Mouse (Mus musculus): ENCODE data around the gene Medag. TPM values are rescaled to one million over a fixed set of nuclear protein-coding genes. Genes with fewer than 3 reads are reported as not detected.

Medag gene
- total and polyA plus RNA-seq, 3 experiments = 6.7 to 12.5 (median 12.3) TPM

DNA sequence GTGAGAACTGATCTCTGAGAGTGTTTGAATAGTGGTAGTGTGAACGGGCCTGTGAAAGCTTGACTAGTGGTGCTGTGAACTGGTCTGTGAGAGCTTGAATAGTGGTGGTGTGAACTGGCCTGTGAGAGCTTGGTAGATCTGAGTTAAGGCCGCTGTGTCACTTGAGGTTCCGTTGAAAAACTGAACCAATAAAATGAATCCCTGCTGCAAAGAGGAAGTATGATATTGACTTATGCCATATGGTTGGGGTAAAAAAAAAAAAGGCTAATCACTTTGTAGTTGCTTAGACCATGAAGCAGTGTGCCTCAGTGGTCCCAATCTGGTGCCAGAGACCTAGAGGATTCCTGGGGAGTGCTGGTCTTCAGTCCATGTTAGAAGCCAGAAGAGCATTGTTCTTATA lies 2.0 kb upstream of the Medag start:
- H3K27ac ChIP-seq = no peak overlapping the region
- no peaks in the 10 kb centered on the region; the same call in 1 of the 2 replicates for H3K4me1 ChIP-seq (ENCODE audit: control insufficient read depth, insufficient read depth, low read length)
- TF ChIP-seq POLR2A (IDR thresholded peaks at IDR 0.05; ENCODE audit: insufficient read depth, low read depth, low read length) (no peak), EP300 (IDR thresholded peaks at IDR 0.05; ENCODE audit: insufficient read depth, low read depth, low read length) (no peak), CTCF (IDR thresholded peaks at IDR 0.05) (no peak)
- no peak overlapping the region for H3K4me3 ChIP-seq
- no peaks in the 10 kb centered on the region for H3K79me2 ChIP-seq (replicated peaks; ENCODE audit: control insufficient read depth, insufficient read depth, low read length)
- H3K9ac ChIP-seq (ENCODE audit: low read depth, low read length) = no peak overlapping the region
- H3K27me3 ChIP-seq (ENCODE audit: control insufficient read depth, insufficient read depth, low read length) = no peaks in the 10 kb centered on the region
- DNase-seq = no peak
- intact Hi-C loops (cut with DNase I) = no loop called here
- 89% methylated on average over 3 of the region's 3 CpGs for WGBS
- H3K36me3 ChIP-seq (ENCODE audit: control insufficient read depth, insufficient read depth, low read length) = no peaks in the 10 kb centered on the region

DNA sequence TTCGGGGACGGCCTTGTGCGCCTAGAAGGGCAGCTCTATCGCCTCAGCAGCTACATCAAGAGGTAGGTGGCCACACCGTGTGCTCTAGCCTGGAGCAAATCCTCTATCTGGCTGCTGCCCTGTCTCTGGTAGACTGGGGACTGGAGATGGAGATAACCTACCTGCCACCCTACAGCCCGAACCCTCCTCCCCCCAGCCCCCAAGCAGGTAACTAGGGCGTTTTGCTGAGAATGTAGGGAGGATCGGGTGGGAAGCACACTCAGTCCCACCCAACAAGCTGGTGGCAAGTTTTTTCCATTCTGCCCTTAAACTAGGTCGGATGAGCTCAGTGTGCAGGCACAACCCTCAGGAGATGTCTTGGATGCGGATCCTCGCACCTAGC lies 636 bp downstream of the Medag start:
- Histone ChIP-seq H3K79me2 (replicated peaks; ENCODE audit: control insufficient read depth, insufficient read depth, low read length) (no peaks in the 10 kb centered on the region), H3K4me1 (ENCODE audit: control insufficient read depth, insufficient read depth, low read length) (no peaks in the 10 kb centered on the region; the same call in 1 of the 2 replicates), H3K4me3 (peak overlapping the region; percentile 45), H3K27me3 (ENCODE audit: control insufficient read depth, insufficient read depth, low read length) (no peaks in the 10 kb centered on the region), H3K9ac (ENCODE audit: low read depth, low read length) (peak overlapping the region; percentile 44), H3K27ac (peak overlapping the region; percentile 70), H3K36me3 (ENCODE audit: control insufficient read depth, insufficient read depth, low read length) (no peaks in the 10 kb centered on the region)
- intact Hi-C loops (cut with DNase I) = loop anchor here (5.0 kb wide), 1 partner anchor 35 kb away; no protein-coding TSS in a partner anchor
- no peak for TF ChIP-seq CTCF (IDR thresholded peaks at IDR 0.05)
- no peak for TF ChIP-seq POLR2A (IDR thresholded peaks at IDR 0.05; ENCODE audit: insufficient read depth, low read depth, low read length)
- no peak for TF ChIP-seq EP300 (IDR thresholded peaks at IDR 0.05; ENCODE audit: insufficient read depth, low read depth, low read length)
- WGBS = 34% methylated on average over 11 of the region's 11 CpGs
- no peak for DNase-seq

DNA sequence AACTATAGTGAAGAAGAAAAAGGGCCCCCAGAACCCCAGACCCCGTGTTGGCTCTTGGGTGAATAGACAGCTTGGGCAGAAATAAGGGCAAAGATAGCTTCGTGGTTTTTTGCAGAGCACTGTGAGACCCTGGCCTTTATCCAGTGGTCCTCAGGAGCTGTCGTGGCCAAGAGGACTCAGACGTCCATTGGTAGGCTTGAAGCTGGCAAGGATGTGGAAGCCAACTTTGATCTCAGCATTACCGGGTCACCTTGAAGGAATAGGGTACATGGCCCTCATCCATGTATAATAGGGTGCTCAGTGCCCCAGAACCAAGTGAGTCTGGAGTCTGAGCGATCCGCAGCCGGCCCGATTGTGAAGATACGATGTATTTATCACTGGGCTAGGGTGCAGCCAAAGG lies 1.1 kb downstream of the Medag start:
- H3K27ac ChIP-seq = peak overlapping the region; percentile 70
- no peak for DNase-seq
- no peaks in the 10 kb centered on the region; the same call in 1 of the 2 replicates for H3K4me1 ChIP-seq (ENCODE audit: control insufficient read depth, insufficient read depth, low read length)
- intact Hi-C loops (cut with DNase I) = loop anchor here (5.0 kb wide), 1 partner anchor 35 kb away; no protein-coding TSS in a partner anchor
- 77% methylated on average over 10 of the region's 10 CpGs for WGBS
- H3K79me2 ChIP-seq (replicated peaks; ENCODE audit: control insufficient read depth, insufficient read depth, low read length) = no peaks in the 10 kb centered on the region
- TF ChIP-seq CTCF (IDR thresholded peaks at IDR 0.05) (no peak), POLR2A (IDR thresholded peaks at IDR 0.05; ENCODE audit: insufficient read depth, low read depth, low read length) (no peak), EP300 (IDR thresholded peaks at IDR 0.05; ENCODE audit: insufficient read depth, low read depth, low read length) (no peak)
- peak overlapping the region; percentile 14 for H3K9ac ChIP-seq (ENCODE audit: low read depth, low read length)
- no peaks in the 10 kb centered on the region for H3K27me3 ChIP-seq (ENCODE audit: control insufficient read depth, insufficient read depth, low read length)
- no peaks in the 10 kb centered on the region for H3K36me3 ChIP-seq (ENCODE audit: control insufficient read depth, insufficient read depth, low read length)
- H3K4me3 ChIP-seq = peak overlapping the region; percentile 45

DNA sequence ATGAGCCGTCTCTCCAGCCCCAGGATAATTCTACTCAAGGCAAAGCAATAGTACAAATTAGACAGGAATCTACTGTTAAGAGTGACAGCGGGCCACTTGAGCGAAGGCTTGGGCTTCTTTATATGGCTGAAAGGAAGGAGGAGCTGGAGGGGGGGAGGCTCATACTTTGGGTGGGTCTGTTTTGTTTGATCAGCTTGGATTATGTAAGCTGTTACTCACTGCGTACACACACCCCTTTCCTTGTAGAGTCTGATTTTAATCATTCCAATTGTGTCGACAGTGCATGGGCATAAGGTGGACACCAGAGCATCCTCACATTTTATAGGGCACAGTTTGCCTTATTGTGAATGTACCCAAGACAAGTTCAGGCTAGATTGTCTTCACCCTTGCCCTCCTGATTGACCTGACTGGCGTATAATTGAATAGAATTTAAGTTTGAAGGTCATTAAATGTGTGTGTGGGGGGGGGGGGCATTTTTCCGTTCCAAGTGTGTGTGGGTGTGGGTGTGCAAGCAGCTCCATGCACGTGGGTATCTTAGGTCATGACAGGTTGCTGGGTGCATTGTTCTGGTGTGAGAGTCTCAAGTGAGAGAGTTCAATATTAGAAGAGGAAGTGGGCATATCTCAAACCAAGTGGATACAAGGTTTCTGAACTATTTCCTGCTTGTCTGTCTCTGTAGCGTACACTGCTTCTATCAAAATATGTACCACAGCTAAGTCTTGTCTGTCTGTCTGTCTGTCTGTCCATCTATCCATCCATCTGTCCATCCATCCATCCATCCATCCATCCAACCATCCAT lies 3.0 kb downstream of the Medag start:
- Histone ChIP-seq H3K27me3 (ENCODE audit: control insufficient read depth, insufficient read depth, low read length) (no peaks in the 10 kb centered on the region), H3K4me1 (ENCODE audit: control insufficient read depth, insufficient read depth, low read length) (no peaks in the 10 kb centered on the region; the same call in 1 of the 2 replicates), H3K27ac (no peak overlapping the region), H3K79me2 (replicated peaks; ENCODE audit: control insufficient read depth, insufficient read depth, low read length) (no peaks in the 10 kb centered on the region), H3K9ac (ENCODE audit: low read depth, low read length) (no peak overlapping the region; the same call in 1 of the 2 replicates), H3K4me3 (peak overlapping the region; percentile 16; the same call in 1 of the 2 replicates), H3K36me3 (ENCODE audit: control insufficient read depth, insufficient read depth, low read length) (no peaks in the 10 kb centered on the region)
- WGBS = 59% methylated on average over 9 of the region's 9 CpGs
- intact Hi-C loops (cut with DNase I) = loop anchor here (5.0 kb wide), 1 partner anchor 37 kb away; no protein-coding TSS in a partner anchor
- no peak for DNase-seq
- TF ChIP-seq CTCF (IDR thresholded peaks at IDR 0.05) (no peak), EP300 (IDR thresholded peaks at IDR 0.05; ENCODE audit: insufficient read depth, low read depth, low read length) (no peak), POLR2A (IDR thresholded peaks at IDR 0.05; ENCODE audit: insufficient read depth, low read depth, low read length) (no peak)

DNA sequence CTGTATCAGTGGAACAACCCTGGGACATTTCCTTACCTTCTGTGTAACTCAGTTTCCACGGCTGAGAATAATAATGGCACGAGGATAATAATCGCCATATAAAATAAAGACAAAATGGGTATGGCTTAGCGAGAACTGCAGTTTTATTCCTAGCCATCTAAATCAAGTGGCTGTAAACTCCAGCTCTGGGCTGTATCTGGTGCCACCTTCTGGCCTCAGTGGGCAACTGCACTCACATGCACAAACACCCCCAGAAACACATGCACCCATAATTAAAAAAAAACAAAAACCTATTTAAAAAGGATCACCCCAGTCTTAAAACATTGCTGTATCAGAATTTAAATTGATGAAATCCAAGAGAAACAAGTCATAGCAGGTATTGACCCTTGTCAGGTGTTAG lies 5.8 kb downstream of the Medag start:
- Histone ChIP-seq H3K36me3 (ENCODE audit: control insufficient read depth, insufficient read depth, low read length) (no peaks in the 10 kb centered on the region), H3K27ac (no peak overlapping the region), H3K9ac (ENCODE audit: low read depth, low read length) (no peak overlapping the region), H3K79me2 (replicated peaks; ENCODE audit: control insufficient read depth, insufficient read depth, low read length) (no peaks in the 10 kb centered on the region), H3K4me3 (no peak overlapping the region), H3K4me1 (ENCODE audit: control insufficient read depth, insufficient read depth, low read length) (no peaks in the 10 kb centered on the region; the same call in 1 of the 2 replicates), H3K27me3 (ENCODE audit: control insufficient read depth, insufficient read depth, low read length) (no peaks in the 10 kb centered on the region)
- intact Hi-C loops (cut with DNase I) = no loop called here
- 94% methylated on average over 4 of the region's 4 CpGs for WGBS
- TF ChIP-seq EP300 (IDR thresholded peaks at IDR 0.05; ENCODE audit: insufficient read depth, low read depth, low read length) (no peak), CTCF (IDR thresholded peaks at IDR 0.05) (peak; percentile 65), POLR2A (IDR thresholded peaks at IDR 0.05; ENCODE audit: insufficient read depth, low read depth, low read length) (no peak)
- DNase-seq = no peak

DNA sequence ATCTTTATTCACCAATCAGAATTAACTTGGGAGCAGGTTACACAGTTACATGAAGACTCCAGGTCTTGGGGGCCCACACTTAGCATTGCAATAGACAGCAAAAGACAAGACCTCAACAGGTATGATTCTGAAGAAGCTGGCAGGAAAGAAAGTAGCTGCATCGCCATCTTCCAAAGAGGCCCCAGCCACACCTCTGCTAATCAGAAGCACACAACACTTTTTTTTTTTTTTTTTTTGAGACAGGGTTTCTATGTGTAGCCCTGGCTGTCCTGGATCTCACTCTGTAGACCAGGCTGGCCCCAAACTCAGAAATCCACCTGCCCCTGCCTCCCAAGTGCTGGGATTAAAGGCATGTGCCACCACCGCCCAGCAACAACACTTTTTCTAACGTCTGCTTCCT lies 15.0 kb downstream of the Medag start:
- H3K27me3 ChIP-seq (ENCODE audit: control insufficient read depth, insufficient read depth, low read length) = no peaks in the 10 kb centered on the region
- 81% methylated on average over 3 of the region's 3 CpGs for WGBS
- no peak for TF ChIP-seq CTCF (IDR thresholded peaks at IDR 0.05)
- no peak for TF ChIP-seq EP300 (IDR thresholded peaks at IDR 0.05; ENCODE audit: insufficient read depth, low read depth, low read length)
- no peak for TF ChIP-seq POLR2A (IDR thresholded peaks at IDR 0.05; ENCODE audit: insufficient read depth, low read depth, low read length)

More for the DNA sequence above, 15.0 kb downstream of the Medag start:
- no peak for DNase-seq
- H3K79me2 ChIP-seq (replicated peaks; ENCODE audit: control insufficient read depth, insufficient read depth, low read length) = no peaks in the 10 kb centered on the region
- H3K4me1 ChIP-seq (ENCODE audit: control insufficient read depth, insufficient read depth, low read length) = no peaks in the 10 kb centered on the region
- intact Hi-C loops (cut with DNase I) = no loop called here
- no peak overlapping the region for H3K9ac ChIP-seq (ENCODE audit: low read depth, low read length)
- H3K27ac ChIP-seq = no peak overlapping the region
- no peaks in the 10 kb centered on the region for H3K36me3 ChIP-seq (ENCODE audit: control insufficient read depth, insufficient read depth, low read length)
- no peak overlapping the region for H3K4me3 ChIP-seq

Measured in heart, adult 2 months (tissue).